Mouse (Mus musculus): Measurements from ENCODE around the gene Ptpra.

DNA sequence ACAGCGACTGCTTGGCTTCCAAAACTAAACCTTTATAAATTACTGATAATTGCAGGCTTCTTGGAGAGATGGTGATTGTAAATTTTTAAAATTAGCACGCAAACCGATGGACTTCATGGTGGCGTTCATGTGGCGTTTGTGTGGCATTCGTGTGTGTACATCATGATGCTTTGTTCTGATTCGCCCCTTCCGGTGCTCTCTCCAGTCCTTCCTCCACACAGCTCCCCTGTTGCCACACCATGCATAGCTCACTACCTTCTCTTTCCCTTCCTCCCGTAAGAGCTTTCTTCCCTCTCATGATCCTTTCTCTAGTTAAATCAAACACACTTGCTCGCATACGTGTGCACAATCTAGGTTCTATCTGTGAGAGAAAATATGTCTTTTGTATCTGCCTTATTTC, 25.7 kb downstream of the Ptpra start:
- TF ChIP-seq EP300 (IDR thresholded peaks at IDR 0.05; ENCODE audit: low read depth) (no peak), CTCF (IDR thresholded peaks at IDR 0.05; ENCODE audit: low read depth) (no peak)
